Mouse (Mus musculus): ENCODE data around the gene Dnajc16.

DNA sequence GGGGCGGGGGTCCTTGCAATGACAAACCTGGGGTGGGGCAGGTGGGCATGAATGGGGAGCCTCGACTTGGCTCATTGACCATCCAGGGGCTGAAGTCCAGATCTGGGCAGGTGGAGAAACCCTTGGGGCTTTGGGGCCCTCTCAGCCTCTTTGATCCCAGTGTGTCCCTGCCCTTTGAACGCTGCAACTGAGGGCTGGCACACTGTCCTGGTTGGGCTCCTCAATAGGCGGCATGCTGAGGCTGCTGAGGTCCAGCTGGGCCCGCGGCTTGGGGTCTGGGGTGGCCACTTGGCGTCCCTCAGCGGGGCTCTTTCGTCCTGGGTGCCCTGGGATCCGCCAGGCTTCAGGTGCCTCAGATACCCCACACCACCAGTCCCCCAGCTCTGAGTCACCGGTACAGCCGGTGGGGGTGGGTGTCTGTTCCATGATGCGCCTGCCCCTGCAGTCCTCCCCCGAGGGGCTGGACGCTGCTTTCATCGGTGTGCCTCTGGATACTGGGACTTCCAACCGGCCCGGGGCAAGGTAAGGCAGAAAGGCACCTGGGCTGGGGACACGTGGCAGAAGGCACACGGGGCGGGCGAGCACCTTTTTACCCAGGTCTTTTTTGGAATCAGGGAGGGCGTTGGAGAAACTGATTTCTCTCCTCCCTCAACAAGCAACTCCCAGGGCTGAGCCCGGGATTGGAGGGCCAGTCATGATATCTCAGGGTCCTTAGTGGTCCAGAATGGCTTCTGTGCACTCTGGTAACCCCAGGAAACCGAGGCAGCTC, 44.0 kb downstream of the Dnajc16 start, which contains the start of gene Agmat:
- TF ChIP-seq TAL1 (IDR thresholded peaks at IDR 0.05; ENCODE audit: low read length): no peak
- TF ChIP-seq GATA1 (IDR thresholded peaks at IDR 0.05; ENCODE audit: low read length): no peak

Data from erythroblast, embryonic 14.5 days (primary cell).